Mouse (Mus musculus) T-helper 2 cell (primary cell): Measurements from ENCODE around the gene Olfr631.
"Not testable (repeated sequence)": the region's sequence is repeated elsewhere in the genome, so short reads cannot be mapped to it uniquely, and the experiment has no call there.

Experiments used
- in situ Hi-C: fragments of 300-600 bp; cut with MboI, MseI; formaldehyde crosslinking; loops from one replicate; pipeline ENCODE4 v1.15.1; 2025; ENCODE audit warnings: high pct_unique_total_duplicates

The Olfr631 gene

DNA sequence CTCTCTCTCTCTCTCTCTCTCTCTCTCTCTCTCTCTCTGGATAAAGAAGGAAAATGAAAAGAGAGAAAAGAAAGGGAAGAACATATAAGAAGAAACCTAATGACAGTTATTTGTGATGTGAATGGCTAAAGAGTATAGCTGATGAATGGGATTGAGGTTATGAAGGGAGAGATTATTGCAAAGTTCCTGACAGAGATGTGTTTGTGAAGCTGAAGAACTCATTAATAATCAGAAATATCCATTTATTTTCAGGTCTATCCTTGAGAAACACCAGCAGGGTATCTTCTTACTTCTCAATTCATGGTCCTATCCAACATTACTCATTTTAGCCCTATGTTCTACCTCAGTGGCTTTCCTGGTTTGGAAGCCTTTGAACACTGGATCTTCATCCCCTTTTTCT, at the start of gene Olfr631:
Gene Olfr631, plus strand, starts transcription at position 301 of the 400 bp plus-strand sequence.
- in situ Hi-C loops, result no loop called here

DNA sequence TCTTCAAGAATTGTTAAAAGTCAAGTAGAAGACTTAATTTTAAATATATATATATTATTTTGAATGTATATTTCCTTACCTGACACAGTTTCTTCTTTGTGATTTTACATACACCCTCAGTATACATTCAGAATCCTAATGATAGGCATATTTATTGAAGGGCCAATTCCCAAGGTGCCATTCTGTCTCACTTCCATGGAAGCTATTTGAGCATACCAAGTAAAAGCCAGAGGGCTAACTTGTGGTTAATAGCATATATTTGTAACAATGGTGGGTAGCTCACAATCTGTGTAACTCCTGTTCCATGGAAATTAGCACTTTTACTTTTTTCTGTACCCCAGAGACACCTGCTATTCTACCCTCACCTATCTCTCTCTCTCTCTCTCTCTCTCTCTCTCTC, 42.5 kb upstream of the Olfr631 start, which contains the start of gene Olfr66:
Gene Olfr66, minus strand, starts transcription at position 101 of the 400 bp plus-strand sequence.
- in situ Hi-C loops, result no loop called here

DNA sequence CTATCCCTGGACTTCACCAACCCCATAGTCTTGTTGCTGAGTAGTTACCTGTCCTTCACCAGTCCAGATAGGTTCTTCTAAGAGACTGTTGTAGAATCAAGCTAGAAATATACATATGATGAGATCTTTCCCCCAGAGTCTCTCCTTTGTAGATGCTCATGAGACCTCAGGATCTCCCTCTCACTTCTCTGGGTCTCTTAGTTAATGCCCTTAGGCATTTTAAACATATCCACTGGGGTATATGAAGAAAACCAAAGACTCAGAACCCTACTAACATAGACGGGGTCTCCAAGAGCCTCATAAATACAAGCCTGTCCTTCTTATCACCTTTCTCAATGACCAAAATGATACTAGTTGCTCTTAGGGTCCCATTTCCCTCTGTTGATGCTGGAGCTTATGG, 34.2 kb upstream of the Olfr631 start, which contains the start of gene Olfr64:
Gene Olfr64, minus strand, starts transcription at position 101 of the 400 bp plus-strand sequence.
- in situ Hi-C loops, result no loop called here

DNA sequence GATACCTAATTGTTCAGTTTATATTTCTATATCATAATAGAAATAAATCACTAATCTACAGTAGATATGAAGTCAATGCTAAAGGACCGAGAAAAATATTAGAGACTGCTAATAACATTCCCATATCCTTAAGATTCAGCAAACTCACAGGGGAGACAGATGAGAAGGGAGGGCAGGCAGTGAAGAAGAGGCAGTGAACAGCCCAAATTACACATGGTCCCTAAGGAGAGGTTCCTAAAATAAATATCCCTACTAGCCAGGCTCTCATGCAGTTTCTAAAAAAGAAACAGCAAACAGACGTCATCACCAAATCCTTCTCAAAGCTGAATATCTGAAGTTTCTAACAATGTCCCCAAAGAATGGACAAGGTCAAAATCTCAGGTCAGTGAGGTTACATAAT, 25.4 kb upstream of the Olfr631 start, which contains the start of gene Olfr65:
Gene Olfr65, plus strand, starts transcription at position 301 of the 400 bp plus-strand sequence.
- in situ Hi-C loops, result no loop called here

DNA sequence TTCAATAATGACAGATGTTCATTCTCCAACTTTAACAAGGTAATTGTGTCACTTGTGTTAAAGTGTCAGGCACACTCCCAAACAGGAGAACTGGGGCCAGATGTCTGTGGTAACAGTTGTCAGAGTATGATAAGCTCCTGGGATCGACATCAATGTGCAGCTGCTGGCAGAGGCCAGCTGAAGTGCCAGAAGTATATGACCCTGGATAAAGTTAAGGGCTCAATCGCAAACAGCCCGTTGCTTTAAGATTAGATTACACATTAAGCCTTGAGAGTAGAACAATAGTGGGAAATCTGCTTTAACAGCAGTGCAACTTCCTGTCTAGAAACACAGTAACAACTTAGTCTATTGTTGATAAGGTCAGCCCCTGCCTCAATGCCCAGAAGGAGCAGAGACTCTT, 18.6 kb upstream of the Olfr631 start:
- in situ Hi-C loops, result no loop called here

DNA sequence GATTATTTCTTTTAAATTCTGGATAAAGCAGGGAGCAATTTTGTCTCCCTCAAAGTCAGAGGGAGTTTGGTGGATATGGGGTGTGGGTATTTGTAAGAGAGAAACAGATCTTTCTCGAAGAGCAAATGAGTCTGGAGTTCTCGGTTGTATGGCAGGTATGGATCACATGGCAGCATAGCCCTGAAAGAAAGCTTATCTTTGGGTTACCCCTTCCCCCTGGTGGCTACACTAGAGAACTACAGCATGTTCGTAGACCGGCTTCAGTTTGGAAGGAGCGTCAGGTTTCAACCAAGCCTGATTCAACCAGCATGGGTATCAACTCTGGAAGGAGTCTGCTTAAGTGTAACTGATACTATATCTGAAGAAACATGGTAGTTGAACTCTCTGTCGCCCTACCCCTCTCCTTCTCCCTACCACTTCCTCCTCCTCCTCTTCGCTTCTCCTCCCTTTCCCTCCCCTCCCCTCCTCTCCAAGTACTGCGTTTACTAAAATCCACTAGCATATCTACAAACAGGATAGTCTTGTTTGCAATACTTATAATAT, 15.6 kb upstream of the Olfr631 start:
- in situ Hi-C loops, result no loop called here

DNA sequence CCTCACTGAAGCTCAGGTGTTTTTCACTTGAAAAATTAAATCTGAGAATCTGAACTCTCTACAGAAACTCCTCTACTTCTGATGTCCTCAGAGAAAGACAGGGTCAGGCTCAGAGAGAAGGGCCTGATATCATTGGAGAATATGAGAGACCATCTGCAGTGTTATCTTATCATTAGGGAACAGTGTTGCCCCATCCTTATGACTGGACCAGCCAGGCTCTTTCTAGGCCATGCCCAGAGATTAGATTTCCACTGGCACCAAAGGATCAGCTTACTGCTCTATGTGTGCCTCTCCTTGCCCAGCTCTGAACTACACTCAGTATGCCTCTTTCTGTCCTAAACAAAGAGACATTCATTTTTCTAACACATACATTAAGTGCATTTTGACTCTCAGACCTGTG, 13.3 kb upstream of the Olfr631 start:
- in situ Hi-C loops, result no loop called here

DNA sequence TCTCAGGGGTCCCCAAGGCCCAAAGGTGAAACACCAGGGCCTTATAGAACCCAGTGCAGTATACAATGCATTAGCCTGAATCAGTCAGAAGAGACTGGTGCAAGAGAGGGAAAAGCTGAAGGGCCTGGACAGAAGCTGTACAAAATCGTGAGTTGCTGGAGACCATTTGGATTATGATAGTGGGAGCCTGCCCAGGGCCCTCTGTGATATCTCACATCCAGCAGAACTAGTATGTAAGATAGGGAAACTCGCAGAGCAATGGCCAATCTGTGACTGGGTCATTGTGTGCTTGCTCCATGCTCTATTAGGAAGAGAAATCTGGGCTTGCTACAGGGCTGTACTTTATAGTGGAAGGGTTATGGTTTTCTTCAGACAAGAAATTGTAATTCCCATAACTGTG, 5.6 kb downstream of the Olfr631 start, which contains the start of gene Olfr632:
Gene Olfr632, plus strand, starts transcription at position 84 of the 400 bp plus-strand sequence.
- in situ Hi-C loops, result no loop called here

DNA sequence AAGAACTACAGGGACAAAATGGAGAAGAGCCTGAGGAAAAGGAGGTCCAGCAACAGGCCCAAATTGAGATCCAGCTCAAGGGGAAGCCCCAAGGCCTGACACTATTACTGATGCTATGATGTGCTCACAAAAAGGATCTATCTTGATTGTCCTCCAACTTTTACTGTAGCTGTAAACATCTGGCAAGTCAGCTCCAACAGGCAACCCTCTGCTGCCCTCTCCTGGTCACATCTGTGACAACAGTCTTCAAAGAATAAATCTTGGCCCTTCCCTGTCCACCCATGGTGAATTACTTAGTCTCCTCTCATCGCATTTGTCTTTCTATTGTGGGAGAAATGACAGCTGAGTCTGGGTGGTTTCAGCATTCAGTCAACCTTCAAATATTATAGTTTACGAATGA, 14.1 kb downstream of the Olfr631 start:
- in situ Hi-C loops, result no loop called here

DNA sequence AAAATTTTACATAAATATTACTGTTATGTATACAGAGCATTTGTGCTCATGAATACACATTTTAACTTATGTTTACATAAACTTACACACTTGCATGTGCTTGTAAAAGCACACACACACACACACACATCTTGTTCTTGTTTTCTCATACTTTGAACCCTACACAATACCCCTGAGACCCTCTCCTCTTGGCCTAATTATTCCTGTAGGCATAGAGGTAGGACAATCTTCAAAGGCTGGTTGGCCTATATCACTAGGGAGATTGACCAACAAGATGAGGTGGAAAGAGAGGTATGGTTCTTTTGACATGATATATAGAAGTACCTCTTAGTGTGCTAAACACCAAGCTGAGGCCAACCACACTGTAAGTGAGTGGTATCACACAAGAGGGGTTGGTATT, 15.5 kb downstream of the Olfr631 start, which contains the start of gene Olfr633:
Gene Olfr633, plus strand, starts transcription at position 301 of the 400 bp plus-strand sequence.
- in situ Hi-C loops, result no loop called here

DNA sequence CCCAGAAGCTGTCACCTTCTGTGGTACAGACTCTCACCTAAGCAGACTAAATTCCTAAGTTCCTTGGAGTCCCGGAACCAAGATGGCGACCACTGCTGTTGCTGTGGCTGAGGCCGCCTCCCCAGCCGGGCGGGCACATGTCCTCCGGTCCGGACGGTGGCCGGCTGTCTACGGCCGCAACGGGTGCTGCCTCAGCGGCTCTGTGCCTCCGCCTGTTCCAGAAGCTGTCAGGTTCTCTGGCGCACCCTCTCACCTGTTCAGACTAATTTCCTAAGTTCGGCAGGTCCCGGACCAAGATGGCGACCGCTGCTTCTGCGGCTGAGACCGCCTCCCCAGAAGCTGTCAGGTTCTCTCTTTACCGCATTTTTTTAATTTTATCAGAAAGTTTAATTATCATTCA, 38.2 kb downstream of the Olfr631 start:
- in situ Hi-C loops, result not testable (repeated sequence)

DNA sequence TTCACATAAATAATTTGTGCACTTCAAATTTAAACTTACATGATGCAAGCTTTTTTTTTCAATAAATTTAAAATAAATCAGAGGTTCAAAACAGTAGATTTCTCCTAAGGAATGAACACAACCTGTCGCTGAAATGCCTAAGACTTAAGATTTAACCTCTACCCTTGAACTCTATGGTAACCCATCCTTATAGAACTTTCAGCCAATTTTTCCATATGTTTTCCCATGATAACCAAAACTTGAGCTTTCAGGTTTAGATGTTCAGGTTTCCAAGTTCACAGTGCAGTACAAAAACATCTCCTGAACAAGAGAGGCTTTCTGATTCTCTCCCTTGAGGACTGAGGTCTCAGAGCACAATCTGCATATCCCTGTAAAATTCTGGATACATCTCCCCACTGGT, 42.2 kb downstream of the Olfr631 start, which contains the start of gene Olfr635:
Gene Olfr635, plus strand, starts transcription at position 301 of the 400 bp plus-strand sequence.
- in situ Hi-C loops, result no loop called here

DNA sequence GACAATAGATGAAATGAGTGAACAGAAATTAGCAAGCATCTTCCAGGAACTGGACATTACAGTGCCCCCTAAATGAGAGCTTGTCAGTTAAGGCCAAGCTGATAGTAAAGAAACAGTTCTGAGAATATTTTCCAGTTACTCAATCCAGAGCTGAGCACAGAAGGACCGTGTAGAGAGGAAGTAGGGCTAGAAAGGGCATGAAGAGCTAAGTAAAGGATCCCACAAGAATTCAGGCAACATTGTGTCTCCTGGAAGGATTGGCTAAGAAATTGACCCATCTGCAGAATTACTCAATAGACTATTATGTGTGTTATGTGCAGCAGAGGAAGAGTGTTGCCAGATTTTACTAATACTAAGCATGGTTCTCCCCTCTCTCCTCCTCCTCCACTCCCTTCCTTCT, 43.2 kb downstream of the Olfr631 start:
- in situ Hi-C loops, result no loop called here
